Mouse (Mus musculus): ENCODE measurements around the gene Xrcc3. TPM values are rescaled to one million over a fixed set of nuclear protein-coding genes. Genes with fewer than 3 reads are reported as not detected.

The Xrcc3 gene
- polyA plus RNA-seq, 1 experiment, result 8.4 TPM

DNA sequence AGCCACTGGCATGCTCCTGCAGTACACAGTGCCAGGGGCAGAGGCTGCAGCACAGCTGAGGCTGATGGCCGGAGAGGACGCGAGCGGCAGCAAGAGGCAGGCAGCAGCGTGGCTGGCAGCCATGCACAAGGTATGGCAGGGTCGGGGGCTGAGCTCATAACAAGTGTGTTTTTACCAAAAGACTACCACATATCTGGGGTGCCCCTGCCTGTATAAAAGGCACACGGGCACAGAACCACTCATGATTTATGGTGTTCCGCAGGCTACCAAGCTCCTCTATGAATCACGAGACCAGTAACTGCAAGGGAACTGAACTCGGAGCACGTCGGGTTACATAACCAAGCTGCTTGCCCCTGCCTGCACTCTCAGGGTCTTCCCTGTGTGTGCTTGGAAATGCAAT is 13.9 kb upstream of the Xrcc3 start:
- no peak for TF ChIP-seq GATA1 (IDR thresholded peaks at IDR 0.05; ENCODE audit: low read length)

- no peak for TF ChIP-seq GATA1 (IDR thresholded peaks at IDR 0.05; ENCODE audit: low read length)
Observed at GRCm38 (mm10) chr12:111821931-111822330, 8.3 kb upstream of the Xrcc3 start.

- TF ChIP-seq GATA1 (IDR thresholded peaks at IDR 0.05; ENCODE audit: low read length), result no peak
Observed at GRCm38 (mm10) chr12:111820708-111821107, 7.0 kb upstream of the Xrcc3 start.

DNA sequence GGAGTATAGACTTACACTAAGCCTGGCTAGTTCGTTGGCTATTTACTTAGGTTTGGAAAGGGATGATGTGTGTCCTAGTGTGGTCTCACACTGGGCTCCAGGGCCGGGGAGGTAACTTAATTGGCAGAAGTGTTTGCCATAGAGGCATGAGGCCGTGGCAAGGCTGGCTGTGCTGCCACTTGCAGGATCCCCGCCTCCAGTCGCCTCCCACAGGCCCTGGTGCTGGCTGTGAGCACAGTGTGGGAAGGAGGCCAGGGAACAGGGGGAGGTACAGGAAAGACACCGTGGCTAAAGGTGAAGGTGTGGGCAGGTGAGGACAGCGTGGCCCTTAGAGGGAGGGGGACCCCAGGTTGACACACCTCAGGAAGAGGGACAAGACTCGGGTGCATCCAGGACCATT is 6.3 kb upstream of the Xrcc3 start:
- no peak for TF ChIP-seq GATA1 (IDR thresholded peaks at IDR 0.05; ENCODE audit: low read length)

DNA sequence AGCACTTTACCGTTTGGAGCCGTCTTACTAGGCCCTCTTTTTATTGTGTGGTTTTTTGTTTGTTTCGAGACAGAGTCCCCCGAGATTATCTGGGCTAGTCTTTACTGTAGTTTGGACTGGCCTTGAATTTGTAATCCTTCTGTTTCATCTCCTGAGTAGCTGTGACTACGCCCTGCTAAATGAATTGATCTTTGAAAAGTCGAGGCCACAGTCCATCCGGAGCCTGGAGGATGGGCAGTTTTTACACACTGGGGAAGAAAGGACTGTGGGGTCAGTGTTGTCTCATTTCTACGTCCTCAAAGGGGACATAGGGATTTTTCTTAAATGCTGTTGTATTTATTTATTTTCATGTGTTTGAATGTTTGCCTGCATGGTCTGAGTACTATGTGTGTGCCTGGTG is 4.3 kb upstream of the Xrcc3 start:
- TF ChIP-seq GATA1 (IDR thresholded peaks at IDR 0.05; ENCODE audit: low read length), result no peak

GRCm38 (mm10) chr12:111816967-111817366 is 3.3 kb upstream of the Xrcc3 start:
- no peak for TF ChIP-seq GATA1 (IDR thresholded peaks at IDR 0.05; ENCODE audit: low read length)

- TF ChIP-seq GATA1 (IDR thresholded peaks at IDR 0.05; ENCODE audit: low read length), result no peak
Observed at GRCm38 (mm10) chr12:111816528-111816927, 2.9 kb upstream of the Xrcc3 start.

DNA sequence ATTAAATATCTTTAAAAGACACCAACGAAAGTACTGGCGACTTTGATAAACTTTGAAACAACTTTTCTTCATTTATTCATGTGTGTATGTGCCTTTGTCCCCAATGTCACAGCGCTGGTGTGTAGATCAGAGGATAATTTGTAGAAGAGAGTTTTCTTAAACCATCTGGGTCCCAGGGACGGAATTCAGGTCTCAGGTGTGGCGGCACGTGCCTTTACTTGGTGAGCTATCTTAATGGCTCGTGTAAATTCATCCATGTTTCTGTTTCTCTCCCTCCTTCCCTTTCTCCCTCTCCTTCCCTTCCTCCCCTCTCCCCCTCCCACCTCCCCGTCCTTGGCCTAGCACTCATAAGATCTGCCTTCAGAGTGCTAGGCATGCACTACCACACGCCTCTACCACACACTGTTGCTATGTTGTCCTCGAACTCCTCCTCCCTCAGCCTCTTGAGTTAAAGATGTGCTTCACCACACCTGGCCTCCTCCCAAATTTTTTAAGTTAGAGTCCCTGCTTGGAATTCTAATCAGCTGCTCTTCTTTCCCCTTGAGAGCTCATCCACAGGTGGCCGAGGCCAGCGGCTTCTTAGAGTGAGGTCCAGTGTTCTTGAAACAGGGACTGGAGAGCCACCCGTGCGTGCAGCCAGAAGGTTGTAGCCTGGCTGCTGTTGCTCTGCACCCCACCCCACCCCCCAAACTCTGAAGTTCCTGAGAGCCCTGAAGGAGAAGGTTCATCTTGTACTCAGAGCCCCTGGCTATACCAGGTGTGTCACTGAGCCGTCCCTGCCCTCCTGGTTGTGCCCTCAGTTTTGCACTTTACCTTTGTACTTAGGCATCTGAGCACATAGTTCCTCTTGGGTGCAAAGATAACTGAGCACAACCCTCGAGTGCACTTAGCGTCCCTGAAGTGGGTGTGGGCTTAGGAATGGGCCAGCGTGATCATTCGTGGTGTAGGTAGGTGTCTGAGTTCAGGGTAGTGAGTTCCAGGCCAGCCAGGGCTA is 1.4 kb upstream of the Xrcc3 start:
- TF ChIP-seq GATA1 (IDR thresholded peaks at IDR 0.05; ENCODE audit: low read length), result no peak

GRCm38 (mm10) chr12:111813111-111813765 is 435 bp downstream of the Xrcc3 start:
- TF ChIP-seq GATA1 (IDR thresholded peaks at IDR 0.05; ENCODE audit: low read length), result no peak

GRCm38 (mm10) chr12:111812611-111813010 is 1.1 kb downstream of the Xrcc3 start:
- TF ChIP-seq GATA1 (IDR thresholded peaks at IDR 0.05; ENCODE audit: low read length), result no peak

GRCm38 (mm10) chr12:111812075-111812474 is 1.6 kb downstream of the Xrcc3 start:
- no peak for TF ChIP-seq GATA1 (IDR thresholded peaks at IDR 0.05; ENCODE audit: low read length)

DNA sequence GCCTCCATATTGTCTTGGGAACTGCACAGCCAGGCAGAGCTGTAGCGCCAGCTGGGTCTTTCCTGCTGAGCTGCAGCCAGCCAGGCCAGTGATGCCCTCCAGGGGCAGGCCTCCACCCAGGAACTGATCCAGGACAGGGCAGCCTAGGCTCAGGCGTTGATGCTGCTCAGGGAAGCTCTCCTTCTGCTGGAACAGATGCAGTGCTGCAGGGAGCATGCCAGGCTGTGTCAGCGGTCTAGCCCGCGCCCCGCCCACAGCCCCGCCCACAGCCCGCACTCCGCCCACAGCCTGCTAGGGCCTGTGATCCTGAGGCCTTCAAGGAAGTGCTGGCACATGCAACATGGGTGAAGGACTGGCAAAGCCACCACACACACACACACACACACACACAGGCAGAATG is 3.9 kb downstream of the Xrcc3 start:
- no peak for TF ChIP-seq GATA1 (IDR thresholded peaks at IDR 0.05; ENCODE audit: low read length)

DNA sequence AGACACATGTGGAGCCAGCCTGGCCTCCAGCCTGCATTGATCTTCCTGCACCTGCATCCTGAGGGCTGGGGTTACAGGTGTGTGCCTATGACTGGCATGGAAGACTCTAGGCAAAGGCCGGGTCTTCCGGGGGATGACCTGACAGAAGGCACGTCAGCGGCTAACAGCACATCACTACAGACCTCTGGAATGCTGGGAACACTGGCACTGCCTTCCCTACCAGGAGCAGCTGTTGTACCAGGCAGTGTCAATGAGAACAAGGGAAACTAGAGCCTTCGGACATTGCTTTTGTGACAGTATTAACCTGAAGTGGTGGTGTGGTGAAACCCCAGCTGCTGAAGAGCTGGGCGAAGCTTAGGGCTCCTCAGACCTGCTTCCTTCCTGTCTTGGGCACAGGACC is 4.9 kb downstream of the Xrcc3 start:
- TF ChIP-seq GATA1 (IDR thresholded peaks at IDR 0.05; ENCODE audit: low read length), result no peak

- no peak for TF ChIP-seq GATA1 (IDR thresholded peaks at IDR 0.05; ENCODE audit: low read length)
Observed at GRCm38 (mm10) chr12:111803538-111803937, 10.1 kb downstream of the Xrcc3 start.

DNA sequence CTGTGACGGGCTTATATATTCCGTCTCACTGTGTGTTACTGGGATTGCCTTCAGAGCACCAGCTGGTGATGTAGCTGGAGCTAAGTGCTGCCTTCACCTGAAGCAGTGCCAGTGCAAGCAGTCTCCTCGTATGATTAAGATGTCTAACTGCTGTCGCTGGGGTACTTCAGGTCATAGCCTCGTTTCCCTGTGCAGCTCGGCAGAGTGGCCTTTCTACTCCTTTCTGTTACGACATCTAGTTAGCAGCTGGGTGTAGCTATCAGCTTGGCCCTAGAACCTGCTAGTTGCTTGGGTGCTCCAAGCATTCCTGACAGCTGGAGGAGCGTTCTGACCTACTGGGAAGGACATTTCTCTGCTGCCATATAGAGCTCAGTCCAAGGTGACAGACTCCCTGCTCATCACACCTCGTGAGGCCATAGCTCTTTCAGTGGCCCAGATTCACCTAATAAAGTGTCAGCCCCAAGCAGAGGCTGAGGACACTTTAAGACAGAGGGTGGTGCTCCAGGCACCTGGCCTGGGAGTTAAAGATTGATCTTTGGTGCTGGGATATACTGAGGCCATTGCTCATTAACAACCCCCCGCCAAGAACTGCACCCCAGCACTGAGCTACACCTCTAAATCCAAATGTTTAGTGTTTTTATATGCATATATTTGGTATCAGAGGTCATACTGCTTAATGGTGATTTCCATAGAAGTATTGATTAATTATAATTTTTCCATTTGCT is 13.1 kb downstream of the Xrcc3 start:
- no peak for TF ChIP-seq GATA1 (IDR thresholded peaks at IDR 0.05; ENCODE audit: low read length)

GRCm38 (mm10) chr12:111798493-111798892 is 15.2 kb downstream of the Xrcc3 start:
- no peak for TF ChIP-seq GATA1 (IDR thresholded peaks at IDR 0.05; ENCODE audit: low read length)
